Comparison of ENCODE assay signal across 10 mouse cellular contexts in genomic region chr12:118530514-118530913, GRCm38 (mm10).
DNase-seq lines count a peak whose midpoint lies in the region; ATAC-seq lines count a peak whose summit lies in the region.
"Had no signal": no experiment of that assay in that cellular context is flagged by ENCODE, and none has a peak within 500 bp of the region (broad histone marks: within the 10 kb centered on the region; RNA-seq: fewer than 3 reads in every experiment).

No protein-coding gene starts in this region.

- H3K4me3 ChIP-seq in heart, embryonic 16.5 days (ENCODE audit: low read length): no peak overlapping the region
- peak overlapping the region; percentile 48; the same call in 1 of the 2 replicates for H3K4me3 ChIP-seq in embryonic facial prominence, embryonic 10.5 days
- H3K4me3 ChIP-seq in hindbrain, embryonic 10.5 days: peak overlapping the region; percentile 40
- peak overlapping the region; percentile 1; the same call in 1 of the 2 replicates for H3K4me3 ChIP-seq in midbrain, embryonic 11.5 days (ENCODE audit: low read depth, low read length)
- H3K4me3 ChIP-seq: megakaryocyte, embryonic 14.5 days had no signal

- no peak for ATAC-seq in heart, embryonic 16.5 days (replicated peaks; ENCODE audit: extremely low read depth, insufficient read depth, low FRiP score)
- ATAC-seq in midbrain, embryonic 11.5 days (ENCODE audit: low FRiP score): no peak; the same call in 1 of the 2 replicates

- no peak overlapping the region for H3K27ac ChIP-seq in heart, embryonic 16.5 days (ENCODE audit: low read length)
- H3K27ac ChIP-seq in embryonic facial prominence, embryonic 10.5 days (replicated peaks): no peak overlapping the region
- H3K27ac ChIP-seq in hindbrain, embryonic 10.5 days: no peak overlapping the region
- no peak overlapping the region for H3K27ac ChIP-seq in midbrain, embryonic 11.5 days (ENCODE audit: low read depth, low read length)

- WGBS in heart, embryonic 16.5 days: 22% methylated on average over 10 of the region's 10 CpGs
- WGBS in embryonic facial prominence, embryonic 10.5 days: under 1% methylated on average over 10 of the region's 10 CpGs
- WGBS in hindbrain, embryonic 10.5 days: 2% methylated on average over 10 of the region's 10 CpGs
- WGBS in midbrain, embryonic 11.5 days: 1% methylated on average over 10 of the region's 10 CpGs

- peaks cover 5% of the 10 kb centered on the region; the same call in 1 of the 2 replicates for H3K4me1 ChIP-seq in heart, embryonic 16.5 days (ENCODE audit: control insufficient read depth, insufficient read depth, low read length)
- H3K4me1 ChIP-seq in embryonic facial prominence, embryonic 10.5 days: peaks cover 19% of the 10 kb centered on the region
- H3K4me1 ChIP-seq in hindbrain, embryonic 10.5 days (replicated peaks): peaks cover 12% of the 10 kb centered on the region
- peaks cover 6% of the 10 kb centered on the region; the same call in 1 of the 2 replicates for H3K4me1 ChIP-seq in midbrain, embryonic 11.5 days (ENCODE audit: control insufficient read depth, insufficient read depth, low read length)
- H3K4me1 ChIP-seq: megakaryocyte, embryonic 14.5 days had no signal

- peak overlapping the region; percentile 57; the same call in 1 of the 2 replicates for H3K4me2 ChIP-seq in heart, embryonic 16.5 days (ENCODE audit: low read depth, low read length)
- H3K4me2 ChIP-seq in midbrain, embryonic 11.5 days: peak overlapping the region; percentile 44

- no peaks in the 10 kb centered on the region for H3K36me3 ChIP-seq in heart, embryonic 16.5 days (ENCODE audit: control insufficient read depth, insufficient read depth)
- H3K36me3 ChIP-seq in embryonic facial prominence, embryonic 10.5 days (replicated peaks): no peaks in the 10 kb centered on the region
- H3K36me3 ChIP-seq in hindbrain, embryonic 10.5 days: no peaks in the 10 kb centered on the region
- no peaks in the 10 kb centered on the region for H3K36me3 ChIP-seq in midbrain, embryonic 11.5 days (ENCODE audit: control insufficient read depth, insufficient read depth, low read length)

- no peaks in the 10 kb centered on the region for H3K9me3 ChIP-seq in heart, embryonic 16.5 days (replicated peaks; ENCODE audit: control insufficient read depth, low read length)
- no peaks in the 10 kb centered on the region for H3K9me3 ChIP-seq in embryonic facial prominence, embryonic 10.5 days
- H3K9me3 ChIP-seq in hindbrain, embryonic 10.5 days: no peaks in the 10 kb centered on the region
- no peaks in the 10 kb centered on the region for H3K9me3 ChIP-seq in midbrain, embryonic 11.5 days (ENCODE audit: control insufficient read depth, low read length)
- H3K9me3 ChIP-seq: megakaryocyte, embryonic 14.5 days had no signal

- H3K27me3 ChIP-seq in heart, embryonic 16.5 days (ENCODE audit: control insufficient read depth, insufficient read depth, low read length): peaks cover 26% of the 10 kb centered on the region
- peaks cover 75% of the 10 kb centered on the region for H3K27me3 ChIP-seq in embryonic facial prominence, embryonic 10.5 days (replicated peaks; ENCODE audit: low read depth, poor library complexity, severe bottlenecking)
- H3K27me3 ChIP-seq in hindbrain, embryonic 10.5 days (ENCODE audit: insufficient read depth, poor library complexity, severe bottlenecking): peaks cover 63% of the 10 kb centered on the region
- H3K27me3 ChIP-seq in midbrain, embryonic 11.5 days (ENCODE audit: control insufficient read depth, insufficient read depth, low read length): peaks cover 22% of the 10 kb centered on the region

- no peak for DNase-seq in heart, adult 8-10 months (ENCODE audit: low spot score)
- DNase-seq in embryonic facial prominence, embryonic 10.5 days (ENCODE audit: low spot score): peak; percentile 36
- peak; percentile 18 for DNase-seq in hindbrain, embryonic 10.5 days (ENCODE audit: low spot score)
- no peak for DNase-seq in midbrain, embryonic 11.5 days (ENCODE audit: low spot score, missing footprints)
- DNase-seq in embryo, embryonic 11 days: no peak
- DNase-seq in embryo, embryonic 9.5 days (ENCODE audit: extremely low spot score): no peak
- DNase-seq in cerebellum, postnatal 14 days: no peak
- DNase-seq: thymus, adult 18-20 months had no signal

- H3K9ac ChIP-seq in heart, embryonic 16.5 days (ENCODE audit: low read length): no peak overlapping the region
- no peak overlapping the region for H3K9ac ChIP-seq in midbrain, embryonic 11.5 days (ENCODE audit: low read length)

Comparison
In these comparisons a context has a peak if more than half of its experiments do, and no peak if none do; other contexts are left out.
1. DNase-seq: peak in embryonic facial prominence, embryonic 10.5 days (single experiment) and hindbrain, embryonic 10.5 days (single experiment); none in heart, adult 8-10 months (single experiment), midbrain, embryonic 11.5 days (single experiment), embryo, embryonic 11 days (single experiment), embryo, embryonic 9.5 days (single experiment) and cerebellum, postnatal 14 days (0 of 2).